Mouse (Mus musculus): Measurements from ENCODE around the gene Psmb7. TPM values are rescaled to one million over a fixed set of nuclear protein-coding genes. Genes with fewer than 3 reads are reported as not detected.

Psmb7 gene
- polyA plus RNA-seq, 1 experiment from 2014 or later, result 267 TPM

DNA sequence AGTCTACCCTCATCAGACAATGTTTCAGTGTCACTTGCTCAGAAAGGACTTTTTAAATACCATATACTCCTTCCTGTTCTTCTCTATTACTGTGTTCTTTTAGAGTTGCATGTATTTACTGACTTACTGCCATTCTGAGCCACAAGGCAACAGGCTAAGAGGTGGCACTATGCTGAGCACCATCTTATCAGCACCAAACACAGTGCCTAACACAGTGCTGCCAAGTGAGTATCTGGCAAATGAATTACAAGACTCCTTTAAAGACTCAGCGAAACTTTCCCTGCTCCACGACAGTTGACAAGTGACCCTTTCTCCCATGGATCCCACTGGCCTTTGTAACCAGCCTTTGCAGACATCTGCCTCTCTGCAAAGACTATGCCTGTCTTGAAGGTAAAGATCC is 13.3 kb downstream of the Psmb7 start:
- no peak overlapping the region for H3K4me2 ChIP-seq (replicated peaks)
- no peak overlapping the region for H3K4me3 ChIP-seq
- H3K9ac ChIP-seq, result no peak overlapping the region
- WGBS, result 92% methylated on average over 2 of the region's 2 CpGs
- no peaks in the 10 kb centered on the region for H3K9me3 ChIP-seq
- no peaks in the 10 kb centered on the region for H3K4me1 ChIP-seq
- no peak for ATAC-seq (ENCODE audit: insufficient number of reproducible peaks, insufficient read depth, low FRiP score, low TSS enrichment)
- H3K36me3 ChIP-seq, result peaks cover 85% of the 10 kb centered on the region
- no peaks in the 10 kb centered on the region for H3K27me3 ChIP-seq
- H3K27ac ChIP-seq, result no peak overlapping the region

DNA sequence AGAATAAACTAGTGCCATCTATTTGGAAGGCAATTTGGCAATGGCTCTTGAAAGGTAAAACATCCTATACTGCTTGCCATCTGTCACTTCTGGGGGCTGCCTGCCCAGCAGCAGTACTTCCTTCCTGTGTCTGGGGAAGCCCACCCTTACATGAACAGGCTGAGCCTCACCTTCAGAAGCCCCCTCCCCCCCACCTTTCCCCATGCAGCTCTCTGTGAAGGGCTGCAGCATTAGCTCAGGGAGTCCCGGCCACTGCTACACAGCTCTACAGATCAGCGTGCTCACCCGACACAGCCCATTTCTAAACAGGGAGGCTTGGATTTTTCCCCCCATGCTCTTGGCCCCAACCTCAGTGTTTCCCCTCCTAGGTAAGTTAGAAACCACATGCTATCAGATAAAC is 14.4 kb downstream of the Psmb7 start:
- no peak overlapping the region for H3K27ac ChIP-seq
- H3K4me3 ChIP-seq, result no peak overlapping the region
- H3K9me3 ChIP-seq, result no peaks in the 10 kb centered on the region
- no peak for ATAC-seq (ENCODE audit: insufficient number of reproducible peaks, insufficient read depth, low FRiP score, low TSS enrichment)
- H3K9ac ChIP-seq, result no peak overlapping the region
- WGBS, result 96% methylated on average over 3 of the region's 3 CpGs
- H3K27me3 ChIP-seq, result no peaks in the 10 kb centered on the region
- H3K4me1 ChIP-seq, result no peaks in the 10 kb centered on the region
- H3K36me3 ChIP-seq, result peaks cover 79% of the 10 kb centered on the region
- H3K4me2 ChIP-seq (replicated peaks), result no peak overlapping the region

DNA sequence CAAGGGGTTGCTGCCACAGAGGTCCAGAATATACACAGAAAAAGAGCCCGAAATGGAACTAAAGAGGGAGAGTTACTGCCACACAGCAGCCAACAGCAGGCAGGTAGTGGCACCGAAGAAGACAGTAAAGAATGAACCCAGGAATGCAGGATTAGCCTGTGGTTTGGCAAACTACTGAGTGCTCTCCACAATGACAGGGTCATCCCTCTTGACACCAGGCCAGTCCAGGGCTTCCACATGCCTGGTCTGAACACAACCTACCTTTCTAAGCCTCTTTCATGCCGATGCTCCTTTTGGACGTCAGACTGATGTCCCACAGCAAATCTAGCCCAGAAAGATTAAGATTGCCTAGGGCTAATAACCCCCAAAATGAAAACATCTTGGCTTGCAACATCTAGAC is 15.1 kb downstream of the Psmb7 start:
- Histone ChIP-seq H3K4me2 (replicated peaks) (no peak overlapping the region), H3K9me3 (no peaks in the 10 kb centered on the region), H3K27ac (no peak overlapping the region), H3K9ac (no peak overlapping the region), H3K27me3 (no peaks in the 10 kb centered on the region), H3K36me3 (peaks cover 74% of the 10 kb centered on the region), H3K4me3 (no peak overlapping the region), H3K4me1 (no peaks in the 10 kb centered on the region)
- no peak for ATAC-seq (ENCODE audit: insufficient number of reproducible peaks, insufficient read depth, low FRiP score, low TSS enrichment)
- WGBS, result 83% methylated on average over 4 of the region's 4 CpGs

DNA sequence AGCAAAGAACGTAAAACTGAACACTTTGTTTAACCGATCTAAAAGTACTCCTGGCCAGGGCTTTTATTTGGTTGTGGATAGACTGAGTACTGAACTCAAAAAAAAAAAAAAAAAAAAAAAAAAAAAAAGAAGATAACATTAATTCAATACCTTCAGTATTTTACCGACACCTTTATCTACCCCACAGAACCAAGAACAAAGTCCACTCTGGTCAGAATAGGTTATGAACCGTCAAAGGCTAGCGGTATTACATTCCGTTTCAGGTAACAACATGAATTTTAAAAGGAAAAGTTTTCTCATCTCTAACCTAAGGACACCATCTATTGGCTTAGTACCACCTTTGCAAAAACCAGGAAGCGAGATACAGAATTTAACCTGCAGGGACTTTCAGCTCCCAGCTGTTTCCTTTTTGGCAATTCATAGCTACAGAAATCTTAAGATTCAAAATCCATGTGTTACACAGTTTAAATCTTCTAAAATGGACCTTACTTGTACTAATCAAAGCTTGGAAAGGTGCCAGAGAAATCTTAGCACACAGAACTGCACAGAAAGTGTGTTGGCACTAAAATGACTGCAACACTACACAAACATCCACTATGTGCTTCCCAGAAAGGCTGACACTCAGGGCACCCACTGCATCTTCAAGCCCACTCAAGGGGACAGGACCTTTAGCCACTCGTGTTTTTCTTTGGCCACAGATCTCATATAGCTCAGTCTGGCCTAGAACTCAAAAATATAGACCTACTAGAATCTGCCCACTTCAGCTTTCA is 19.9 kb downstream of the Psmb7 start:
- H3K4me3 ChIP-seq, result no peak overlapping the region
- H3K9ac ChIP-seq, result no peak overlapping the region
- no peaks in the 10 kb centered on the region for H3K4me1 ChIP-seq
- H3K27ac ChIP-seq, result no peak overlapping the region
- 89% methylated on average over 8 of the region's 8 CpGs for WGBS
- H3K4me2 ChIP-seq (replicated peaks), result no peak overlapping the region
- no peak for ATAC-seq (ENCODE audit: insufficient number of reproducible peaks, insufficient read depth, low FRiP score, low TSS enrichment)
- peaks cover 50% of the 10 kb centered on the region for H3K36me3 ChIP-seq
- no peaks in the 10 kb centered on the region for H3K9me3 ChIP-seq
- H3K27me3 ChIP-seq, result no peaks in the 10 kb centered on the region

DNA sequence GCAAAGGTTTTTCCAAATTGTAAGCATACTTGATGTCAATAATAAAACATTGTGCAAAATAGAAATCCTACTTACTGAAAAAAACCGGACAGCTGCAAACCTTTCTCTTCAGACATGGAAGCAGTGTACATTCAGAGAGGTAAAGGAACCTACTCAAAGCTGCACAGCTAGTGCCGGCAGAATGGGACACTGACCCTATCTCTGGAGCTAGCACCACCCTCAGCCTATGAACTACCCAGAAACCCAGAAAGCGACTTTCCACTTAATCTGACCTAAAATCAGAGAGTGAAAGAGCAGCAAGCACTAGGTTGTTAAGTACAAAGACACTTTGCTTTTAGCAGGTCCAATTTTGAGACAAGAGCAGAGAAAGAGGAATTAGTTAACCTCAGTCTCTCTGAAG is 20.5 kb downstream of the Psmb7 start:
- H3K36me3 ChIP-seq, result peaks cover 45% of the 10 kb centered on the region
- H3K4me2 ChIP-seq (replicated peaks), result no peak overlapping the region
- ATAC-seq (ENCODE audit: insufficient number of reproducible peaks, insufficient read depth, low FRiP score, low TSS enrichment), result no peak
- 95% methylated on average over 3 of the region's 3 CpGs for WGBS
- no peaks in the 10 kb centered on the region for H3K27me3 ChIP-seq
- H3K4me3 ChIP-seq, result no peak overlapping the region
- H3K9me3 ChIP-seq, result no peaks in the 10 kb centered on the region
- H3K4me1 ChIP-seq, result no peaks in the 10 kb centered on the region
- H3K9ac ChIP-seq, result no peak overlapping the region
- H3K27ac ChIP-seq, result no peak overlapping the region

DNA sequence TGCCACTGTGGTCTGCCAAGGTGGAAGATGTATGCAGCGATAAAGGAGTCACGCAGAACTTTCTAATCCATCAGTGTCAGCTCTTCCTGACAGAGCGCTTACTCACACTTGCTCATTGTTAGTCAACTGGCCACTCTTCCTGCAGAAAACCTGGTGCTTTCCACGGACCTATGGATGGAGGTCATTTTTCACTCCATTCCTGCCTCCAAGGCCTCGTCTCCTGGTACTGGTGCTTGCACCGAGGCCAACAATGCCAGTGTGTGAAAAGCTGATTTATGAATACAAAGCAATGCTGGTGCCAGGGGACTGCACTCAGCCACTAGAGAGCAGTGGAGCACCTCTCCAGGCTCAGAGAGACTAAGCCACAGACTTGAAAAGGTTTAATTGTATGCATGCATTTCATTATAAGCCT is 22.3 kb downstream of the Psmb7 start:
- Histone ChIP-seq H3K27me3 (no peaks in the 10 kb centered on the region), H3K36me3 (peaks cover 41% of the 10 kb centered on the region), H3K4me2 (replicated peaks) (no peak overlapping the region), H3K9me3 (no peaks in the 10 kb centered on the region), H3K4me3 (no peak overlapping the region), H3K4me1 (0 out of 2 replicates have a peak, but pooled peaks cover 1% of the 10 kb centered on the region), H3K27ac (no peak overlapping the region), H3K9ac (no peak overlapping the region)
- no peak for ATAC-seq (ENCODE audit: insufficient number of reproducible peaks, insufficient read depth, low FRiP score, low TSS enrichment)
- WGBS, result 84% methylated on average over 6 of the region's 6 CpGs

DNA sequence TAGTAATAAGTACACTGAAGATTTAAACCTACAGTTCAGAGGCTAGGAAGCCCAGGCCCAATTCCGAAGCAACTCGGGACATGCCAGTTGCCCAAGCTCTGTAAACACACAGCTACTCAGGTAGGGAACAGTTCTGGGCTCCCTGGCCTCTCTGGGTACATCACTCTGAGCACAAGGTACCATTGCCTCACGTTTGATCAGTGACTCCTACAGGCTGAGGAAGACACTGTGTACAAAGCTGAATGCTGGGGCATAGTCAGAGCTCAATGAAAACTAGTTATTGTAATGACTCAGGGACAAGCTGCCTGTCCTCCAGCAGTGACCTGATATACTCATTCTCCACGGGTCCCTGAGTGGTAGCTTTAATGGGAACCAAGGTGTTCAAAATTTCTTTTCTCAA is 22.8 kb downstream of the Psmb7 start:
- Histone ChIP-seq H3K36me3 (peaks cover 35% of the 10 kb centered on the region), H3K27ac (no peak overlapping the region), H3K9ac (no peak overlapping the region), H3K9me3 (no peaks in the 10 kb centered on the region), H3K4me3 (no peak overlapping the region), H3K4me2 (replicated peaks) (no peak overlapping the region), H3K27me3 (no peaks in the 10 kb centered on the region), H3K4me1 (0 out of 2 replicates have a peak, but pooled peaks cover 4% of the 10 kb centered on the region)
- no peak for ATAC-seq (ENCODE audit: insufficient number of reproducible peaks, insufficient read depth, low FRiP score, low TSS enrichment)
- 83% methylated on average over 4 of the region's 4 CpGs for WGBS

DNA sequence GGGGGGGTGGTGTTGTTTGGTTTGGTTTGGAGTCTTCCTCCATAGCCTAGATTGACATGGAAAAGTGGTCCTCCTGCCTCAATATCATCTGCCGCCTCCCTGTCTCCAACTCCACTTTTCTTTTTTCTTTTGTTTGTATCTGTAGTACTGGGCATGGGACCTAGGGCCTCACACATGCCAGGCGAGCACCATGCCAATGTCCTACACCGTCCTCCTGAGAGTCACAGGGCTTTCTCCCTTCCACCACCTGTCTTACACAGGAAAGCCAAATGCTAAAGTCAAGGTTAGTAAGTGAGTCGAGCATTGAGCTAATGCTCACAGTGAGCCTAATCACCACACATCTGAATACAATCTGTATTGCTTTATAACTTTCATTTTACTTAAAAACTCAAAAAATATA is 24.1 kb downstream of the Psmb7 start:
- whole genome bisulfite sequencing, result 88% methylated on average over 4 of the region's 4 CpGs
- no peak overlapping the region for H3K4me3 ChIP-seq
- H3K36me3 ChIP-seq, result peaks cover 26% of the 10 kb centered on the region
- 0 out of 2 replicates have a peak, but pooled peaks cover 4% of the 10 kb centered on the region for H3K4me1 ChIP-seq
- H3K9ac ChIP-seq, result no peak overlapping the region
- no peaks in the 10 kb centered on the region for H3K27me3 ChIP-seq
- ATAC-seq (ENCODE audit: insufficient number of reproducible peaks, insufficient read depth, low FRiP score, low TSS enrichment), result no peak
- no peaks in the 10 kb centered on the region for H3K9me3 ChIP-seq
- H3K4me2 ChIP-seq (replicated peaks), result no peak overlapping the region
- H3K27ac ChIP-seq, result no peak overlapping the region

DNA sequence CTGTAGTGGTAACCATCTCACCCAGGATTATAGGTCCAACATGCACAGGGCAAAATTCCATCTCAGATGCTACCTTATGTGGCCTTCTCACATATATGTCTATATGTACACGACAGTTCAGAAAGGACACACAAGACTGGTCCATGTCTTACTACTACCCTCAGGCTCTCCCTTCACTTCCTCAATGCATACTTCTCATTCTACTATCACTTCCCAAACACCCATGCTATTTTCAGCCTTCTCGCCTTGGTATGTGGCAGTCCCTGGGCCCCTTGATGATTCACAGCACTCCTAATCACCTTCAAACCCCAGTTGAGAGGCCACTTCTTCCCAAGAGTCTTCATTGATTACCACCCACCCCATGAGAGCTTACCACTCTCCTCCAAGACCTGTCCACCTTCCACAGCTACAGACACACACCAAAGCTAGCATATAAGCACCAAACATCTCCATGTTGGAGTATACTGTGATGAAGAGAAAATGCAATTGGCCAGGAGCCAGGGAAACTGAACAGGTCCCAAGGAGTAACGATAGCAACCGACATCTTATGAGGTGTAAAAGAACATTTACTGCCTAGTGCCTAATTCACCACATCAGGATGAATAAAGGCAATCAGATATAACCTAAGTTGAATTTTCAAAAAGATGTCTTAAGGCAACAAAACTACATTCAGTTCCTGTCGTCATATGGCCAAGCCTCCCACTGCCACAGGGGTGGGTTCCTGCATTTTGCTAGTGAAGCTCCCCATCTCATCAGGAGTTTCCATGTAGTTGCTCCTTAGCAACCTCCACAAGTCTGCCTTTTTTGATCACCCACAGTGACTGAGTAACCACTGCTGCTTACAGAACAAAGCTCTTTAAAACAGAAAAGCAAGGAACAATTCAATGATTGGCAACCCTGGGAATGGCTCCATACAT is 26.7 kb downstream of the Psmb7 start:
- H3K9me3 ChIP-seq, result no peaks in the 10 kb centered on the region
- no peaks in the 10 kb centered on the region for H3K27me3 ChIP-seq
- 91% methylated on average over 5 of the region's 5 CpGs for whole genome bisulfite sequencing
- ATAC-seq (ENCODE audit: insufficient number of reproducible peaks, insufficient read depth, low FRiP score, low TSS enrichment), result no peak
- H3K4me2 ChIP-seq (replicated peaks), result no peak overlapping the region
- no peak overlapping the region for H3K27ac ChIP-seq
- 0 out of 2 replicates have a peak, but pooled peaks cover 4% of the 10 kb centered on the region for H3K4me1 ChIP-seq
- peaks cover 35% of the 10 kb centered on the region for H3K36me3 ChIP-seq
- no peak overlapping the region for H3K9ac ChIP-seq
- no peak overlapping the region for H3K4me3 ChIP-seq

DNA sequence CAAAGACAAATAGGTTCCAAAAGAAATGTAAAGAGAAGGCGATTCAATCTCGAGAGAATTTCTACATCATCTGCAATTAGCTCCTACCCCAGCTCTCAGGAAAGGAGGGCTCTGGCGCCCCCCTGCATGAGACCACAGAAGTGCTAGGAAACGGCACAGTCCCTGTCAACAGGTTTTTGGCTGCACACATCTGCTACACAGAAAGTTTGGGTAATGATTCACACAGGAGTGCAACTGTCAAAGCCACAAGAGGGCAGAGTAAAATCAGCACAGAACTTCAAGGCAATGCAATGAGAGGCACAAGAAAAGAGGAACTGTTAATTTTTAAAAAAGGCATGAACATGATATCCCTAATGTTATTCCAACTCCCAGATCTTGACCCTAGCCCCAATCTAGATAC is 27.8 kb downstream of the Psmb7 start:
- no peak for ATAC-seq (ENCODE audit: insufficient number of reproducible peaks, insufficient read depth, low FRiP score, low TSS enrichment)
- H3K9me3 ChIP-seq, result no peaks in the 10 kb centered on the region
- H3K4me3 ChIP-seq, result no peak overlapping the region
- H3K27me3 ChIP-seq, result no peaks in the 10 kb centered on the region
- no peak overlapping the region for H3K9ac ChIP-seq
- no peak overlapping the region for H3K27ac ChIP-seq
- no peak overlapping the region for H3K4me2 ChIP-seq (replicated peaks)
- 57% methylated on average over 4 of the region's 4 CpGs for WGBS
- 0 out of 2 replicates have a peak, but pooled peaks cover 4% of the 10 kb centered on the region for H3K4me1 ChIP-seq
- H3K36me3 ChIP-seq, result peaks cover 27% of the 10 kb centered on the region

DNA sequence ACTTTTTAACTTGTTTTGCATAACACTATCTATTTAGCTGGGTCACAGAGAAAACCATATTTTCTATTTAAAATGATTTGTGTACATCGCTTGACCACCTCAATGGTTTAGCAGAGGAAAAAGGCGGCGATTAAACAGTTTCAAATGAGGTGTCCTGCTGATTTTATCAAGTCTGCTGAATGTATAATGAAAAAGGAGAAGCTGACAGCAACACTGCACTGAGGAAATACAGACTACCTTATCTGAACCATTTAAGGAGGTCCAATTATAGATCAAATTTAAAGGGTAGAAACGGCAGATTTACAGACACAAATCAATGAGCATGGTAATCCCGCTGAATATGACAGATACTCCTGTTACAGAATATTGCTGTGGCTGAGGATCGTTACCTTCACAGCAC is 29.4 kb downstream of the Psmb7 start:
- ATAC-seq (ENCODE audit: insufficient number of reproducible peaks, insufficient read depth, low FRiP score, low TSS enrichment), result no peak
- Histone ChIP-seq H3K9me3 (no peaks in the 10 kb centered on the region), H3K4me2 (replicated peaks) (no peak overlapping the region), H3K27ac (no peak overlapping the region), H3K27me3 (no peaks in the 10 kb centered on the region), H3K4me3 (no peak overlapping the region), H3K4me1 (0 out of 2 replicates have a peak, but pooled peaks cover 4% of the 10 kb centered on the region), H3K36me3 (peaks cover 30% of the 10 kb centered on the region), H3K9ac (no peak overlapping the region)
- WGBS, result 89% methylated on average over 6 of the region's 6 CpGs

DNA sequence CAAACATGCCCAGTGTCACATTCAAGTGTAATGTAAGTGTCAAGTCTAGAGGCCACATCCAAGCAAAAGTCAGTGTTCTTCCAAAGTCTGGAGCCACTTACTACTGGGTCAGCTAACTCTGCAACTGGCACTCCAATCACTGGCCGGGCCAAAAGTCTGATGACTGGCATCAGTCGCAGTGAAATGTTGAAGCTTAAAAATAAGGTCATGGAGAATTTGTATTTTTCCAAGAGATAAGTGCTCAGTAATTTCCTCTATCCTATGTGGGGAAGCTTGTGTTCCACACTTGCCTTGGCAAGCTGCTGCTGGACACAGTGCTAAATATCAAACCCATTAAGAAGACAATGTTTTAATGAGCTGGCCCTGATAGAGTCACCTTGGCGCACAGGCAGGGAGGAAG is 30.3 kb downstream of the Psmb7 start:
- peaks cover 29% of the 10 kb centered on the region for H3K36me3 ChIP-seq
- no peak overlapping the region for H3K9ac ChIP-seq
- WGBS, result 94% methylated on average over 3 of the region's 3 CpGs

More for the DNA sequence above, 30.3 kb downstream of the Psmb7 start:
- ATAC-seq (ENCODE audit: insufficient number of reproducible peaks, insufficient read depth, low FRiP score, low TSS enrichment), result no peak
- Histone ChIP-seq H3K9me3 (no peaks in the 10 kb centered on the region), H3K4me1 (0 out of 2 replicates have a peak, but pooled peaks cover 4% of the 10 kb centered on the region), H3K27ac (no peak overlapping the region), H3K4me3 (no peak overlapping the region), H3K4me2 (replicated peaks) (no peak overlapping the region), H3K27me3 (no peaks in the 10 kb centered on the region)
